Mouse (Mus musculus): ENCODE measurements around the gene Fgf22. TPM values are rescaled to one million over a fixed set of nuclear protein-coding genes. Genes with fewer than 3 reads are reported as not detected.

Fgf22 gene
- polyA plus RNA-seq, 1 experiment from 2014 or later: 0.12 TPM

DNA sequence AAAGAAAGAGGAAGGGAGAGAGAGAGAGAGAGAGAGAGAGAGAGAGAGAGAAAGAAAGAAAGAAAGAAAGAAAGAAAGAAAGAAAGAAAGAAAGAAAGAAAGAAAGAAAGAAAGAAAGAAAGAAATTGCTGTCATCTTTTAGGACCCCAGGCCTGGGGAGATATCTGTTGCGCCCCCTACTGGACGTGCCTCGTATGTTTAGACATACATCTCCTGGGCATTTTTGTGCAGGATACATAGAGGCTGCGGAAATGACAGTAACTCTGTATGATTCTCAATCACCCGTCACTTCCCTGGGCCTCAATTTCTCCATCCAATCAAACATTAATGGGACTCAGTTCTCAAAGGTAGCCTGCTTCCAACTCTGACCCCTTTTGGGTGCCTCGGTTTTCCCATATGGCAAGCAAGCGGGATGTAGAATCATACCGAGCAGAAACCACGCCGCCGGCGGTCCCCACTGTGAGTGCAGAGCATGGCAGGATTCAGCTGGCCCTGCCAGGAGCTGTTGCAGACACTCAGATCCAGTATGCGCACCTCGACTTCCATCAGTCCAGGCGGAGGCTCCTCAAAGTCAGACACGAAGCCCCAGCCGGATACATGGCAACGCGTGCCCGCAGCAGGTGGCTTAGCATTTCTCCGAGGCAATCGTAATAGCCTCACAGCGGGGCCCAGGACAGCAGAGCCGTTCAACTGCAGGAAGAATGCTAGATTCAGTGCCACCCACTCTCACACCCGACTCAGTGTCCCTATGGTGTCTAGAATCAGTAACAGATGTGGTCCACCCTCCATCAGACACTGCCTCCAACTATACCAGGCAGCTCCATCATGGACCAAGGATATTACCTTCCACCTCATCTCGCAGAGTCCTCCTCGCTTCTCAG is 29.3 kb downstream of the Fgf22 start:
- Histone ChIP-seq H3K4me3 (ENCODE audit: control insufficient read depth in 1 of 2, insufficient read depth in 1 of 2, low read depth in 1 of 2, low read length in 2 of 2) (no peak overlapping the region), H3K4me2 (ENCODE audit: low read length) (no peak overlapping the region), H3K9me3 (ENCODE audit: control insufficient read depth, low read length) (no peaks in the 10 kb centered on the region), H3K36me3 (ENCODE audit: control insufficient read depth, insufficient read depth, low read length) (no peaks in the 10 kb centered on the region), H3K9ac (ENCODE audit: low read length) (no peak overlapping the region), H3K27ac (replicated peaks in 1 of 2; ENCODE audit: control insufficient read depth in 1 of 2, insufficient read depth in 1 of 2, low read depth in 2 of 2, low read length in 2 of 2) (no peak overlapping the region), H3K4me1 (ENCODE audit: control insufficient read depth in 2 of 2, insufficient read depth in 2 of 2, low read length in 2 of 2) (peaks cover 13% of the 10 kb centered on the region in 2 experiments), H3K27me3 (ENCODE audit: control insufficient read depth, insufficient read depth, low read length) (peaks cover 16% of the 10 kb centered on the region)
- 43% methylated on average over 27 of the region's 27 CpGs for WGBS
- ATAC-seq (ENCODE audit: insufficient number of reproducible peaks, insufficient read depth, low FRiP score, low read depth): no peak

DNA sequence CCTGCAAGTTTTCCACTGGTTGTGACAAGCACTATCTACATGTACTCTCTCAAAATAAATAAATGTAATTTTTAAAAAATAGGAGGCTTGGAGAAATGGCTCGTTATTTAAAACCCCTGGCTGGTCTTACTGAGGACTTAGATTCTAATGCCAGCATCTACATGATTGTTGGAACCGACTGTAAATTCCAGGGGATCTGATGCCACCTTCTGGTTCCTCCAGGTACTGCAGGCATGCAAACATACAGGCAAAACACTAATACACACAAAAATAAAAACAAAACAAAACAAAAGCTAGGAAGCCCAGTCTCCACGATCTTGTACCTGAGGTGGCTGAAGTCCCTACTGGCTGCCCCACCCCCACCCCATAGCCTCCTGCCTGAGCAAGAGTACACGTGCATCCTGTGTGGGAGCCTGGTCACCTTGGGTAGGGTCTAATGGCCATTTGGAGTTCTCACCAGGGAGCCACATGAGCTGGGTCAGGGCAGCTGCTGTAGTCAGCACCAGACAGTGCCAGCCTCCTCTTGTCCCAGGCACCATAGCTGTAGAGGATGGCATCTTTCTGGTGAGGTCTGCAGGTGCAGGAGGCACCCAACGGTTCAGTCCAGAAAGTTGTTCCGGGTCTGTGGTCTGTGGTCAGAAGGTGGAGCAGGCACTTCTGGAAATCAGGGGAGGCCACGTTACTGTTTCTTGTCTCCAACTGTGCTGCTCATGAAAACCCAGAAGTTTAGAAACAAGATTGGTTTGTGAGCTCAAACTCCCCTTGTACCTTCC is 33.7 kb downstream of the Fgf22 start:
- no peaks in the 10 kb centered on the region for H3K4me1 ChIP-seq (ENCODE audit: control insufficient read depth in 2 of 2, insufficient read depth in 2 of 2, low read length in 2 of 2)
- H3K36me3 ChIP-seq (ENCODE audit: control insufficient read depth, insufficient read depth, low read length): no peaks in the 10 kb centered on the region
- peaks cover 4% of the 10 kb centered on the region; the same call in 1 of the 2 replicates for H3K27me3 ChIP-seq (ENCODE audit: control insufficient read depth, insufficient read depth, low read length)
- no peak overlapping the region for H3K27ac ChIP-seq (replicated peaks in 1 of 2; ENCODE audit: control insufficient read depth in 1 of 2, insufficient read depth in 1 of 2, low read depth in 2 of 2, low read length in 2 of 2)
- WGBS: 34% methylated on average over 7 of the region's 7 CpGs
- no peak overlapping the region for H3K4me3 ChIP-seq (ENCODE audit: control insufficient read depth in 1 of 2, insufficient read depth in 1 of 2, low read depth in 1 of 2, low read length in 2 of 2)
- H3K9me3 ChIP-seq (ENCODE audit: control insufficient read depth, low read length): no peaks in the 10 kb centered on the region
- H3K9ac ChIP-seq (ENCODE audit: low read length): no peak overlapping the region
- ATAC-seq (ENCODE audit: insufficient number of reproducible peaks, insufficient read depth, low FRiP score, low read depth): no peak
- H3K4me2 ChIP-seq (ENCODE audit: low read length): no peak overlapping the region

DNA sequence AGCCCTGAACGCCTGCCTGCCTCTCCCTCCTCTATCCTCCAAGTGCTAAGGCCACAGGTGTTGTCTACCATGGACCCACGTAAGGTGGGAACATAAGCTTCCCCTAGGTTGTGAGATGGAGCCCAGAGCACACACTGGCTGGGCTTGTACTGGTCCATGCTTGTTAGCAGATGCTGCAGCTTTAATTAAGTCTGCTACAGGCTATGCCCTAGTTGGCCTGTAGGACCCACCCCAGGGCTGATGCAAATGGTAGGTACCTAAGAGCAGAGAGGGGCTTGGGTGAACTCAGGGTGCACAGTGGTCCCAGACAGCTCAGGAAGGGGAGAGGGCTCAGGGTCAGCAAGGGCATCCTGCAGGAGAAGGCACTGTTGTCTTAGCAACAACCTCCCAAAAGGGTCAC is 34.7 kb downstream of the Fgf22 start:
- no peak overlapping the region for H3K4me2 ChIP-seq (ENCODE audit: low read length)
- H3K9ac ChIP-seq (ENCODE audit: low read length): no peak overlapping the region
- no peaks in the 10 kb centered on the region for H3K36me3 ChIP-seq (ENCODE audit: control insufficient read depth, insufficient read depth, low read length)
- H3K27ac ChIP-seq (replicated peaks in 1 of 2; ENCODE audit: control insufficient read depth in 1 of 2, insufficient read depth in 1 of 2, low read depth in 2 of 2, low read length in 2 of 2): no peak overlapping the region
- peaks cover 3 to 7% of the 10 kb centered on the region in 2 experiments; a peak in 1 of 4 replicates for H3K4me1 ChIP-seq (ENCODE audit: control insufficient read depth in 2 of 2, insufficient read depth in 2 of 2, low read length in 2 of 2)
- 58% methylated on average over 2 of the region's 2 CpGs for WGBS
- H3K27me3 ChIP-seq (ENCODE audit: control insufficient read depth, insufficient read depth, low read length): no peaks in the 10 kb centered on the region
- H3K9me3 ChIP-seq (ENCODE audit: control insufficient read depth, low read length): no peaks in the 10 kb centered on the region
- no peak for ATAC-seq (ENCODE audit: insufficient number of reproducible peaks, insufficient read depth, low FRiP score, low read depth)
- no peak overlapping the region for H3K4me3 ChIP-seq (ENCODE audit: control insufficient read depth in 1 of 2, insufficient read depth in 1 of 2, low read depth in 1 of 2, low read length in 2 of 2)

DNA sequence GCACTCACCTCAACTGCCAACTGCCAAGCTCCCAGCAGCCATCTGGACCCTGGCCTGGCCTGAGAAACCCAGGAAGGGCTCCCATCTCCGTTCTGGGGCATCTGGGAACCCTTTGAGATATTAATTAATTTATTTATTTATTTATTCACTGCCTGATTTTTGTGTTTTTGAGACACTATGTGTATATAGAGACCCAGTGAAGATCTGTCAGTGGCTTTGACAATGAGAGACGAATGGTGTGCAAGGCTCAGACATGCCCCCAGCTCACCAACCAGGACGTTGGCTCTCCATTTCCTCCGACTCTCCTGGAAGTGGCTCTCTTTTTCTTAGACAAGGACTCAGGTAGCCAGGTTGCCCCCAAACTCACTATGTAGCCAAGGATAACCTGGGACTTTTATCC is 36.0 kb downstream of the Fgf22 start, which contains the start of gene Prss57:
TSS of gene Prss57 (minus strand) at position 101 of the 400 bp plus-strand sequence.
- no peak within 1 kb of the TSS for H3K9ac ChIP-seq (ENCODE audit: low read length)
- 85% methylated on average over 4 of the region's 4 CpGs for WGBS
- no peak within 1 kb of the TSS for H3K27ac ChIP-seq (replicated peaks in 1 of 2; ENCODE audit: control insufficient read depth in 1 of 2, insufficient read depth in 1 of 2, low read depth in 2 of 2, low read length in 2 of 2)
- peaks cover 6 to 8% of the 10 kb centered on the region in 2 experiments; a peak in 1 of 4 replicates for H3K4me1 ChIP-seq (ENCODE audit: control insufficient read depth in 2 of 2, insufficient read depth in 2 of 2, low read length in 2 of 2)
- H3K4me3 ChIP-seq (ENCODE audit: control insufficient read depth in 1 of 2, insufficient read depth in 1 of 2, low read depth in 1 of 2, low read length in 2 of 2): no peak within 1 kb of the TSS
- H3K27me3 ChIP-seq (ENCODE audit: control insufficient read depth, insufficient read depth, low read length): no peaks in the 10 kb centered on the region
- no peak within 1 kb of the TSS for H3K4me2 ChIP-seq (ENCODE audit: low read length)
- no peak for ATAC-seq (ENCODE audit: insufficient number of reproducible peaks, insufficient read depth, low FRiP score, low read depth)
- H3K36me3 ChIP-seq (ENCODE audit: control insufficient read depth, insufficient read depth, low read length): no peaks in the 10 kb centered on the region
- H3K9me3 ChIP-seq (ENCODE audit: control insufficient read depth, low read length): no peaks in the 10 kb centered on the region

DNA sequence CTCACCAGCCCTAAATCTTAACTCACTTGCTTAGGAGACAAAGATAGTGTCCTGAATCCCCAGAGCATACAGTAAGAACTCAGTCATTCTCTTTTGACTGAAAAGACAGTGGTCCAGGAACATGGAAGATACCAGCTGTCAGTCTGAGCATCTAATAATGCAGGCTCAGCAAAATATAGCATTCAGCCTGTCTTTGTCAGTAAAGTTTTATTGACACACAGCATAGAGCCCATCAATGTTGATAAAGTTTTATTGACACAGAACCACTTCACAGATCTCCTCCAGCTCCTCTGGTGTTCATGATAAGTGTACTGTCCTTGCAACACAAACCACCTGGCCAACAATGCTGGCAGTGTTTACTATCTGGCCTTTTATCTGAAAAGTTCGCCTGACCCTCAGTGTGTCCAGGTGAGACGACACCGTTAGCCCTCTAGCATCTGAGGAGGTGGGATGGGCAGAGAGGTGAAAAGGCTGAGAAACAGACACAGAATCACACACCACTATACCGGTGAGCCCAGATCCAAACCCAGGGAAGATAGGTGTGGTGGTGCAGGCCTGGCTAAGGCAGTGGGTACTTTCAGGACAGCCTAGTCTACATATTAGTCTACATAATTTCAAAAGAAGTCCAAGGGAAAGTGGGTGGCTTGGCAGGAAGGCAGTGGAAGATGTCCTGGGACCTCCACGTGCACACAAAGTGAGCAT is 37.6 kb downstream of the Fgf22 start:
- no peak for ATAC-seq (ENCODE audit: insufficient number of reproducible peaks, insufficient read depth, low FRiP score, low read depth)
- Histone ChIP-seq H3K36me3 (ENCODE audit: control insufficient read depth, insufficient read depth, low read length) (no peaks in the 10 kb centered on the region), H3K9ac (ENCODE audit: low read length) (no peak overlapping the region), H3K9me3 (ENCODE audit: control insufficient read depth, low read length) (no peaks in the 10 kb centered on the region), H3K4me1 (ENCODE audit: control insufficient read depth in 2 of 2, insufficient read depth in 2 of 2, low read length in 2 of 2) (peaks cover 8 to 12% of the 10 kb centered on the region in 2 experiments; a peak in 2 of 4 replicates), H3K4me3 (ENCODE audit: control insufficient read depth in 1 of 2, insufficient read depth in 1 of 2, low read depth in 1 of 2, low read length in 2 of 2) (no peak overlapping the region), H3K27ac (replicated peaks in 1 of 2; ENCODE audit: control insufficient read depth in 1 of 2, insufficient read depth in 1 of 2, low read depth in 2 of 2, low read length in 2 of 2) (no peak overlapping the region), H3K27me3 (ENCODE audit: control insufficient read depth, insufficient read depth, low read length) (no peaks in the 10 kb centered on the region), H3K4me2 (ENCODE audit: low read length) (no peak overlapping the region)
- 80% methylated on average over 5 of the region's 5 CpGs for WGBS

DNA sequence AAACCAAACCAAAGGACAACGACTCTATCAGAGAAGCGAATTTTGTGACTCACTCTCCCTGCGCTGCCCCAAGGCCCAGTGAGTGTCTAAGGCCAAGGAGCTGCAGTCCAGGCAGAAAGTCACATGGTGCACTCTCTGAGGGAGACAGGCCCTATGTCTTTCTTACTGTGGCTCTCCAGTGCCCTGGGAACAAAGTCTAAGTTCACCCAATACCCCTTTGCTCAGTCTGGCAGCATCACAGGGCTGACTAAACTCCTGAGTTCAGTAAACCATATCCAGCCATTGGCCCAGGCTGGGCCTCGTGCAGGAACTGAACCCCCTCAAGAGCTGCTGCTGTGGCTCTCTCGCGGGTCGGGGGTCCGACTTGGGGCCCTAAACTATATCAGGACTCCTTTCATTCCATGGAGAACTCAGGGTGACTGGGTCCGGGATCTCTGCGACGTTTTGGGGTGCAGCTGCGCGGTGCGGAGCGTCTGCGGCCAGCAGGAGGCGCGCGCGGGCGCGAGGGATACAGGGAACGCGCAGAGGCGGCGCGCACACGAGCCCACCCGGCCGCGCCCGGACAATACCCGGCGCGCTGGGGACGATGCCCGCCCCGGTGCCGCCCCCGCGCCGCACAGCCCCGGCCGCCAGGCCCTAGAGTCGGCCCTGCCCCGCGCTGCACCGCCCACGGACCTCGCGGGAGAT is 38.3 kb downstream of the Fgf22 start, which contains the start of gene Palm:
TSS of gene Palm (plus strand) at position 522 of the 687 bp plus-strand sequence.
- H3K9me3 ChIP-seq (ENCODE audit: control insufficient read depth, low read length): no peaks in the 10 kb centered on the region
- peak within 1 kb of the TSS; percentile 88 for H3K9ac ChIP-seq (ENCODE audit: low read length)
- H3K4me3 ChIP-seq (ENCODE audit: control insufficient read depth in 1 of 2, insufficient read depth in 1 of 2, low read depth in 1 of 2, low read length in 2 of 2): peak within 1 kb of the TSS; percentile 82 to 84
- peak; percentile 57; the same call in 1 of the 2 replicates for ATAC-seq (ENCODE audit: insufficient number of reproducible peaks, insufficient read depth, low FRiP score, low read depth)
- 5% methylated on average over 49 of the region's 51 CpGs for WGBS
- no peaks in the 10 kb centered on the region for H3K27me3 ChIP-seq (ENCODE audit: control insufficient read depth, insufficient read depth, low read length)
- H3K4me1 ChIP-seq (ENCODE audit: control insufficient read depth in 2 of 2, insufficient read depth in 2 of 2, low read length in 2 of 2): peaks cover 8 to 12% of the 10 kb centered on the region in 2 experiments; a peak in 2 of 4 replicates
- H3K36me3 ChIP-seq (ENCODE audit: control insufficient read depth, insufficient read depth, low read length): no peaks in the 10 kb centered on the region
- peak within 1 kb of the TSS; percentile 77 to 80 for H3K27ac ChIP-seq (replicated peaks in 1 of 2; ENCODE audit: control insufficient read depth in 1 of 2, insufficient read depth in 1 of 2, low read depth in 2 of 2, low read length in 2 of 2)
- peak within 1 kb of the TSS; percentile 85 for H3K4me2 ChIP-seq (ENCODE audit: low read length)
